Mouse (Mus musculus): ENCODE measurements around the gene Disp3.

Gene Disp3

DNA sequence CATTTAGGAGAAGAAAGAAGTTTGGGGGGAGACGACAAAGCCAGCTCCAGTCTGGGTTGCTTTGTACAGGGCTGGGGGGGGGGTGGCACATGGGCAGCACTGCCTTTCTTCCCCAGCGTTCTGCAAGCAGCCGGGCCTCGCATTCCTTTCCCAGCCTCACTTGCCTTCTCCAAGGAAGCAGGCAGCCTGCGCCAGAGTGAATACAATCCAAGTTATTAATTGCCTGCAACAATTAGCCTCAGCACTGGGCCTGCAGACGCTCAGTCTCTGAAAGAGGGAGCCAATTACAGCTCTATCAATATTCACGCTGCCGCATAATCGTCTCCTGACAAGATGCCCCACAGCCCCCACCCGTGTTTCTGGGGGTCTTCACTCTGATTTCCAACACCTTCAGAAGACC lies 4.1 kb upstream of the Disp3 start:
- no peak for DNase-seq (ENCODE audit: inconsistent age in 2 of 2, low spot score in 1 of 2)

DNA sequence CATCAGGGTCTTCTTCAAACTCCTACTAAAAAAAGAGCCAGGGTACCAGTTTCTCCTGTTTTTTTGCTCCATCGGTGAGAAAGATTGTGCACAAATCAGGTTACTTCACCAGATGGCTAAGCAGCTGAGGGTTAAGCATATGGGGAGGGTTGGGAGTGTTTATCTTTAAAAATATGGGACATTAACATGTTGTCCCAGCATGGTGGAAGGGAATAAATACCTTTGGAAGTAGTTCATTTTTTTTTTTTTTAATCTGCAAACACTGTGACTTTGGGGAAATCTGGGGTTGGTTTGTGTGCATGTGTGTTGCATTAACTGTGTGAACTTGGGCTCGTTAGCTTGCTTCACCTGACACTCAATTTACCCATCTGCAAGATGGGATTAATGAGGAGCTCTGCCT lies 3.3 kb upstream of the Disp3 start:
- no peak for DNase-seq (ENCODE audit: inconsistent age in 2 of 2, low spot score in 1 of 2)

DNA sequence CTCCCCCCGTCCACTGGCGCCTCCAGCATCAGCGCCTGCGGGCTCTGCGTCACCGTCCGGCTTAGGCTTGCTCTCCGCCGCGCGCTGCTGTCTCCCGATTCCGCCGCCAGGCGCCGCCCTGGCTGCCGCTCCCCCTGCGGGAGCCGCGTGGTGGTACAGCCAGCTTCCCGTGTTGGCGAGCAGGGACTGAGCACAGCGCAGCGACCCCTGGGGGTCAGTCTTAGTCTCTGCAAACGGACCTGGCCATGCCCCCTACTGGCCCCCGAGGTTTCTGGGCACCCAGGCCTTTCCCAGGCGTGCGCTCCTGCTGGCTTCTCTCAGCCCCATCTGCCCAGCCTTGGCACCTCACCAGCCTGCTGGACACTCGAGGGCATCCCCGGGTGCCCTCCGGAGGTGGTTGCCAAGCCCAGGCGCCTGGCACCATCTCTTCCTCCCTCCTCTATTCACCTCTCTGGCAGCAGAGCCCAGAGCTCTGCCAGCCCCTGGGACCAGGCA lies 337 bp upstream of the Disp3 start:
- DNase-seq (ENCODE audit: inconsistent age in 2 of 2, low spot score in 1 of 2): peak; percentile 89 to 95

DNA sequence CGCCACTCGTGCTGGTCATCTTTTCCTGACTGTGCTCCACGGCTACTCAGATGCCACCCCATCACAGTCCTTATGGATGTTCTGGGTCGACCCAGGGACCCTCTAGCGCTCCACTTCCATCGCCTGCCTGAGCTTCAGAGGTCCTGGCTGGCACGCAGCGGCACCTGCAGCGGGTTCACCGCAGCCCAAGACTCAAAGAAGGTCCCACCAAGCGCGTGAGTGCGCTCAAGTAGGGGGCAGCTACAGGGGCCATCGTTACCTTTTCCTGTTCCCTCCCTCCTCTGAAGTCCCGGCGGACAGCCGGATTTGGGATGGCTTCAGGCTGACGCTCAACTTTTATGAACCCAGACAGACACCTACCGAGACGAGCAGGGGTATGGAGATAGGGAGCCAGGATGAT lies 724 bp downstream of the Disp3 start:
- no peak for DNase-seq (ENCODE audit: inconsistent age in 2 of 2, low spot score in 1 of 2)

DNA sequence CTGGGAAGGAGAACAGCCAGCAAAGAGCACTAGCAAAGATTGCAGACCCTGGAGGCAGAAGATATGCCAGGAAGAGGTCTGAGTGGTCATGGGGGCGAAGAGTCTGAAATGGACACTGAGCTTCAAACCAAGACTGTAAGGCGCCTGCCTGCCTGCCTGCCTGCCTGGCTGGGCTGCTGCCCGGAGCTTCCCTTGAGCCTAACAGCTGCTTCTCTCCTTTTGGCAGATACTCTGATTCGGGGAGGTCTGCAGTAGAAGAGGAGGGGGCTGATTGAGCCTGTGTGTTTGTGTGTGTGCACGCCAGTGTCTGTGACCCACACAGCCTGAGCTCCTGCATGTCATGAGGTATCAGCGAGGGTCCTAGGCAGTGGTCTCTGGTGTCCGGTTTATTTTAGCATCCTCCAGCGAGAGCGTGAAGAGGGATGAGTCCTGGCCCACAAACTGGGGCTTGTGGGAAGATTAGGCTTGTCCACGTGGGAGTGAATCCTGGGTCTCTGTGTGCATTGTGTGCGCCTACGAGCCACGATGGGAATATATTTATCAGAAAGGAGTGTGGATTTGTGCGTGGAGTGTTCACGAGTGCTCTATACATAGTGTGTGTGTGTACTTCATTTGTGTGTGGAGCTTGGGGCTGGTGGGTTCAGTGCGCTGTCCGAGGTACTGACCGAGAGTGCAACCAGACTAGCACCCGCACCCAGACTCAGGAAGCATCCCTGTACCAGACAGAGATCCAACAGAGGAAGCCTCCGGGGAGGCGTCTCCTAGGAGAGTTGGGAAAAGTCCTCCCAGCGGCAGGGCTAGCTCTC lies 1.3 kb downstream of the Disp3 start:
- DNase-seq (ENCODE audit: inconsistent age in 2 of 2, low spot score in 1 of 2): peak; percentile 33 to 70

DNA sequence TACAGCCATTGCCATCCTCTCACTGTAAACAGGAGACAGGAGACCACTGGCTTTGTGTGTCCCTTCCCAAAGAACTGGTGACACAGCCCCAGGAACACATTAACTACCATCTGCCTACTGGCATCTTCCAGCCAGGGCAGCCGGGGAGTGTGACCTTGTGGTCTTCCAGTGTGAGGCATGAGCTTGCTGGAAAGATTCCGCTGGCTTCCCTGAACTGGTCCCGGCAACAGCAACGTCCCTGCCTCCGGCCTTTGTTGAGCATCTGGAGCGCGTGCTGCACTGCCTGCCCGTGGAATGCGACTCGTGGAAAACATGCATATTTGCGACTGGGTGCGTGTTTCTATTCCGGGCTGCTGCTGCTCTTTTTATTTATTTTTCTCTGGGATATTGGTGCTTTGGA lies 3.5 kb downstream of the Disp3 start:
- no peak for DNase-seq (ENCODE audit: inconsistent age in 2 of 2, low spot score in 1 of 2)

DNA sequence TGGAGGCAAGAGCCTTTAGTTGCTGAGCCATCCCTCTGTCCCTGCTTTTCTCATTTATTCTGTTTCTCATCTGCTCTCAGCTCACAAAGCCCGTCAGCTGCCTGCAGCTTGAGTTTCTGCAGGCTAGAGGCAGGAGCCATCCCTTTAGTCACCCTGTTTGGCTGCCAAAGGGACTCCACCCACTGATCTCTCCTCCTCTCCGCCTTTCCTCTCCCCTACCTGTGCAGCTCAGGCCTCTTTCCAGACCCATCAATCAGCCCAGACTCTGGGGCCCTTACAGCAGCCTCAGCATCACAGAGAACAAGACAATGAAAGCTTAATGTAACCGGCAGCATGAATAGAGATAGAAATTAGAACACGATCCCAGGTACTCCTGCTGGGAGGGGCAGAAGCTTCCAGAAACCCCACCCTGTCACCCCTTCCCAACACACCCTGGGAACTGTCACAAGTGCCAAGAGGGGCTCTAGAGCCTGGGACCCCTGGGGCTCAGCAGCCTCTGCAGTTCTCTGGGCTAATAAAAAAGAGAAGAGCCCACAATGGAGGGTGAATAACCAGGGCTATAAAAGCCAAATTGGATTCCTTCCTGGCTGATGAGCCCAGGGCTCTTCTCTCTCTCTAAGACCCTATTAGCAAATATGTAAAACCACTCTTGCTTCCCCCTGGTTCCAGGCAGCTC lies 10.8 kb downstream of the Disp3 start:
- DNase-seq (ENCODE audit: inconsistent age in 2 of 2, low spot score in 1 of 2): no peak

DNA sequence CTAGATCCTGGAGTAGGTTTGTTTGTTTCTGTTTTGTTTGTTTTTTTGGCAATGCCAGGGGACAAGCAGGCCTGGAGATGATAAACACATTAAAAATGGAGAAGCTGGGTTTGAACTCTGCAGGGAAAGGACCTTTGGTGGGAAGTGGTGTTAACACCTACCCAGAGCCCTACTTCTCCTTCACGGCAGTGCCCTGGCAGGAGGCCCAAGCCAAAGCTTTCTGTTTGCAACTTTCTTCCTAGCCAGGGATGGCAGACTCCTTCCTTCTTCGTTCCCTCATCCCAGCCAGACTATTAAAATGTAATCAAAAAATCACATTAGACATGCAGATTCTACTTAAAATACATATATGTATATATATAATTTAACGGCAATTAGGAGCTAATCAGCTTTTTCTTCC lies 13.1 kb downstream of the Disp3 start:
- no peak for DNase-seq (ENCODE audit: inconsistent age in 2 of 2, low spot score in 1 of 2)

DNA sequence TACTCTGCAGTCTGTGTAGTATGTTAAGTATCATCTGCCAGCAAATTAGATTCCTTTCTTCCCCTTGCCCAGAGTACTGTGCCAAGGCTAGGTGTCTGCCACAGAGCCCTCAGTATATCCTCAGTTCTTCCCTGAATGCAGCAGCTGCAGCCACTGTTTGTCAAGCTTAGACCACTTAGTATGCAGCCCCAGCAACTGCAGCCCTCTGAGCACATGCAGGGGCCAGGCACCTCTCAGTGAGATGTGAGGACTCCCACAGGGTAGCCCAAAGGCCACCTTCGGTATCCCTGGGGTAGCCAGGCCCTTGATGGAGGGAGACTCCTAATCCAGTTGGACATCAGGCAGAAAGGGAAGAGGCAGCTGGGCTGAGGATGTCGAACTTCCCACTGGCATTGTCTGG lies 14.5 kb downstream of the Disp3 start:
- DNase-seq (ENCODE audit: inconsistent age in 2 of 2, low spot score in 1 of 2): no peak

DNA sequence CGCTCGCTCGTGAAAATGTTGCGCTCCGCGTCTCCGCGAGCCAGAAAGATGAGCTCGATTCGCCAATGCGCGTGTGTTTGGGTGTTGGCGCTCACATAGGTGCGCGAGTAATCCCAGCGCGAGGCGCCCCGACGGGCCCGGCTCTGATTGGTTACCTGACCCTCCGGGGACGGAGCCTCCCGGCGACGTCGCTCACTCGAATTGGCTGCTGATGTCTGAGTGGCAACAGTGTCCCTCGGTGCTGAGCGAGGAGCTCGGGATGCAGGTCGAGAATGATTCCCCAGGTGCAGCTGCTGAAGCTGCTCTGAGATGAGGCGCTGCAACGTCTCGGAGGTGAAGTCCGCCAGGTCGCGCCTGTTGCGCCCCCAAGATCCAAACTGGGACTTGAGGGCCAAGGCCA lies 16.1 kb downstream of the Disp3 start:
- no peak for DNase-seq (ENCODE audit: inconsistent age in 2 of 2, low spot score in 1 of 2)

DNA sequence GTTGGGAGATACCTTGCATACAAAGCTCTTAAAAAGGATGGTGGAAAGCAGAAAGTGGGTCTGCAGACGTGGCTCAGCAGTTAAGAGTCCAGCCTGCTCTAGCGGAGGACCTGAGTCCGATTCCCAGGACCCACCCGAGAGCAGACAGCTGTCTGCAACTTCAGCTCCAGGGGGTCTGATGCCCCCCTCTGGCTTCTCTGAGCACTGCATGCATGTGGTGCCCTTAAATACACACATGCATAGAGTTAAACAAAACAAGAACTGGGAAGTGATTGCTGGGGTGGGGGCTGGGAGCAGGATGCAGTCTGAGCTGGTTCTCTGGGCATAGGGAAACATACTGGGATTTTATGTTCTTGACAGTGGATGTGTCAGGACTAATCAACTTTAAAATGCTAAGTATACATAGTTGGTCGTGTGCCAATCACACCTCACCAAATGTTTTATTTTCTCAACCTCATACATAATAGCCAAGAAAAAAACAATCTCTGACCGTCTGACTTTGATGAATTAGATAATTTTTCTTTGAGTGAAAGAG lies 20.7 kb downstream of the Disp3 start:
- no peak for DNase-seq (ENCODE audit: inconsistent age in 2 of 2, low spot score in 1 of 2)

DNA sequence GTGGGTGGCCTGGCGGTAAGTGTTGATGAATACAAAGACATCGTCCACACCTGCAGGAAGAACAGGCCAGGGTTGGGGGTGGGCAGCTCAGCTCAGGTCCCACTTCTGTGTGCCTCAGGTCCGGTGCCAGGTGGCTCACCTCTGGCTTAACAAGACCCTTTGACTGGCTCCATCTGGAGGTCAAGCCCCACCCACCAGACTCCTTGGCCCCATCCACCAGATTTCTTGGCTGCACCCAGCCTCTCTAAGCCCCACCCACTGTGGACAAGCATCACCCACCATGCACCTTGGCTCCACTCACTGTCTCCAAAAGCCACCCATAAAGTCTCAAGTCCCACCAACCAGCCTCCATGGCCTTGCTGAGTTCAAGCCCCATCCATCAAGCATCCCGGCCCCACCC lies 27.8 kb downstream of the Disp3 start:
- no peak for DNase-seq (ENCODE audit: inconsistent age in 2 of 2, low spot score in 1 of 2)

DNA sequence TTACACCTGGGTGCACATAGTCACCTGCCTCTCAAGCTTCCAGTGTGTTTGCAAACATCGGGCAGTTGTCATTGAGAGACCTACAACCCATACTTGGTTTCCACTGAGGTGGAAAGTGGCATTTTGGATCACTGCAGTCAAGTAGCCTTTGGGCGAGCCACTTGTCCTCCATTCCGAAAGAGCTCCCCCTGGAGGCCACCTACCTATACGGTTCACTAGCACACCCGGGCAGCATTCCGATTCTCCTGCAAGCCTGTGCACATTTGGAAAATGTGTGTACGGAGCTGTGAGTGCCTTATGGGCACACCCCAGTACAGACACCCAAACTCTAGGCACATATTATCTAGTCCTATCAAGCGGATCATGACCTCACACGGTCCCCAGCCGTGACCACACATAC lies 38.4 kb downstream of the Disp3 start:
- no peak for DNase-seq (ENCODE audit: inconsistent age in 2 of 2, low spot score in 1 of 2)

DNA sequence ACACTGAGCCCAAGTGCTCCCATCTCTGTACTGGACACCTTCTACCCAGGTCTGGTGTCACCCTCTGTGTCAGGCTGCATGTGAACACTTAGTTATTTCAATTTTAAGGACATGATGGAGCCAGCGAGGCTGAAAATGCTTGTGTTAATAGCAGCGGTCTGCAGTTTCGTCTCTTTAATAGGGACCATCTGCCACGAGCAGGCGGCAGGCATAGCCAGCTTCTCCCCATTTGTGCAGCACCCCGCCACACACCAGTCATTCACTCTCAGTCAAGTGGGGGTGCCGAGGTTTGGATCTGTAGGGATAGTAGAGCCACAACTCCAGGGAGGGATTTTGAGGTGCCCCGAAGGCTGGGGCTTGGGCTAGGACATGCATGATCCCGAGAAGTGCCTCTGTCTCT lies 47.4 kb downstream of the Disp3 start:
- no peak for DNase-seq (ENCODE audit: inconsistent age in 2 of 2, low spot score in 1 of 2)

DNA sequence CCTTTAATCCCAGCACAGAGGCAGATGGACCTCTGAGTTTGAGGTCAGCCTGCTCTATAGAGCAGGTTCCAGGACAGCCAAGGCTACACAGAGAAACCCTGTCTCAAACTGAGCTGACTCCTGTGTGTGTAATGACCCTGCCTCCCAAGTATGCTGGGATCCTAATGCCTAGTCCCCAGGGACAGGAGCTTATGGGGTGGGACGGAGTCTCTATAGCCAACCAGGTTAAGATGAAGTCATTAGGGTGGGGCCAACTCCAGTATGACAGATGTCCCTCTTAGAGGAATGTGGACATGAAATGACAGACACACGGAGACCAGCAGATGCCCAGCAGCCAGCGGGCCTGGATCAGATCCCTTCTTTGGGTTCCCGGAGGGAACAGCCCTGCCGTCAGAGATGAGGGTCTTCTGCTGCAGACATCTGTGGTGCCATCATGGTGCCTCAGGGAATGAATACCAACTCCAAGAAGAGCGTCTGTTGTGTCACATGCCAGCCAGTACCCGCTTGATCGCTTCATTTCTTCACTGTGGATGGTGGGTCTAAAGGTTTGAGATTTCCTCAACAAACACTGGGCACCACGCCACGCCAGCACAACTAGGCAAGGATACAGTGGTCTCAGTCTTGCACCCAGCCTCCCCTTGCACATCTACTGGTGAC lies 48.2 kb downstream of the Disp3 start:
- no peak for DNase-seq (ENCODE audit: inconsistent age in 2 of 2, low spot score in 1 of 2)

DNA sequence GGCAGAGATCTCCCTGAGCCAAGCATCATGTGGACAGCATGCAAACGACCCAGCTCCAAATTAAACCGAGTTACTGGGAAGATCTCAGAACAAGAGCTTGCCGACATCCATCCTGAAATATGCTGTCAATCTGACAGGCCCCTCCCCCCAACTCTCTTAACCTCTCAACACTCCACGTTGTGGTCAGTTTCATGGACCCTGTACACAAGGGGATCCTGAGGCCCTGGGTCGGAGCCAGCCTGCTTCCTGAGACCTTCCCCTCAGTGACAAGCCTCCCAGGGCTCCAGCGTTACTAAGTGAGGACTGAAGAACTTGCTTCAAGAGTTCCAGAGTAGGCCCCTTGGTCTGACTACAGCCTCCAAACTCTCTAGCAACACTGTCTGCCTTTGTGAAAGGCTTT lies 48.8 kb downstream of the Disp3 start:
- no peak for DNase-seq (ENCODE audit: inconsistent age in 2 of 2, low spot score in 1 of 2)

DNA sequence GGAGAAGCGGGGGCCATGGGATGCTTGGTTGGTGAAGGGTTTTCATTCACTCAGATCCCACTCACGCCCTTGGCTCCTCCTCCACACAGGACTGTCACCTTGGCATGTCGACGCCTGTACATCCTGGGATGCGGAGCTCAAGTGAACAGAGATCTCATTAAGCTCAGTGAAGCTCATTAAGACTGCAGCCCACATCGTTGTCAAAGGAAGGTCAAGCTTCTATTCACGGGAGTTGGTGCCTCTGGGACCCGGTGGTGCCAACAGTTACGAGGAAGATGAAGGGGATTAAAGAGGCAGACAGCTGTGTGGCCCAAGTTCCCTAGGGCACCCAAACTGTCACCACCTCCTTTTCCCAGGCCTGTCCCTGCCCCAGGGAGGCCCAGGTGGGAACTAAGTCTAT lies 49.5 kb downstream of the Disp3 start:
- no peak for DNase-seq (ENCODE audit: inconsistent age in 2 of 2, low spot score in 1 of 2)

DNA sequence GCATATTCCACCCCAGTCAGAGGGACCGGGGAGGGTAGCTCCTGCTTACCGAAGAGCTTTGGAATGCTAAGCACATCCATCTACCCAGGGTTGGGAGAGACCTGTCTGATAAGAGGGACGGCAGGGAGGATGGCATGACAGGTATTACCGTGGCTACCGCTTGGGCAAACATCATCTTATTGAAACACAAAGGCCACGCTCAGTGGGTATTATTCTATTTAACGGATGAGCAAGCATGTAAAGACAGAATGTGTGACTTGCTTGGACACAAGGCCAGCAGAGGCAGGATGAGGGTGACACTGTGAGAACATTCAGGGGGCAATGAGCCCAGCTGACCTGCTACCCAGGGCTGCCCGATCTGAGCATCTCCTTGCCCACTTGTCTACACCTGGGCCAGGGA lies 51.1 kb downstream of the Disp3 start:
- no peak for DNase-seq (ENCODE audit: inconsistent age in 2 of 2, low spot score in 1 of 2)

DNA sequence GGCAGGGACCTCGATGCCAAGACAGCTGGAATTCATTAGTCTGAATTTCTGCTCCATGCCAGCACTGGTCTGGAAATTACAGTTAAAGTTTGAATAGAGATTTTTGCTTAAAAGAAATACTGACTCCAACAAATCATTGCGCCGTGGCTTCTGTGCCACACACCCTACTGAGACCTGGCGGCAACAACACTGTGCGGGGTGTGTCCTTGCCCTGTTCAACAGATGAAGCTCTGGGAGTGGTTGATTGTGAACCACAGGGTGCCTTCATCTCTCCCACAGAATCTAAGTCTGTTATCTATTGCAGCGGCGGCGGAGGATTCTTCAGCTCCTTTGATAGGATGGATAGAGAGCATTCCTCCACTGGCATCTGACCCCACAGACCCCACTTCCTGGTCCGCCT lies 54.7 kb downstream of the Disp3 start:
- DNase-seq (ENCODE audit: inconsistent age in 2 of 2, low spot score in 1 of 2): no peak

DNA sequence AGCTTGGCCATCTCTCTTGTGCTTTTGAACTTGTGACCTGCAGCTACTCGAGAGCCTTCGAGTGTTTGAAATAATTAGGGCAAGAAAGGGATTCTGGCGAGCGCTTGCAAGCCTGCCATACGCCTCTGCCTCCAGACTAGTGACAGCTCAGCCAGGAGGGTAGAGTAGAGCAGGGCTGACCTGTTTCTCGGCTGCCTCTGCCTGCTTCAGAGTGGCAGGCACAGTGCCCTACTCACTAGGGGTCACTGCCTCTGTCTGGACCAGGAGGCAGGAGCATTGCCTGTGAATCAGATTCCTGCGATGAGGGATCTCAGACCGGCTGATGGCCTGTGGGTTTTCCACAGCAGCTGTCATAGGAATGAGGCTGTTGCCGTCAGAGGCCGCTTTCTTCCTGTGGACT lies 55.1 kb downstream of the Disp3 start:
- no peak for DNase-seq (ENCODE audit: inconsistent age in 2 of 2, low spot score in 1 of 2)

DNA sequence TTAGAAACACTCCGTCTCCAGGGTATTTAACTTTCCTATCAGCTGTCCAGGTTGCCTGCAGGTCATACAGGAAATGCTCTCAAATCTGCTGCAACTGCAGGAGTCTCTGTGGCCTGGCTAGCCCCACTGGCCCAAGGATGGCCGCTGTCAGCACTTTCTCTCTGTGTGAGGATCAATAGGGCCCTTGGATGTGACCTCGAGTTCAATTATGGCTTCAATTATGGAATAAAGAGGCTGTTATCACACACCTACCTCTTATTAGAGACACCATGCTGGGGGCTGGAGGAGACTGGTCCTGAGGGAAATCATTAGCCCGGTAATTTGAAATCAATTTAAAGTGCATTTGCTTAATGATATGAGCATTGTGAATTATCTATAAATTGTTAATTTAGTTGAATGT lies 55.6 kb downstream of the Disp3 start:
- DNase-seq (ENCODE audit: inconsistent age in 2 of 2, low spot score in 1 of 2): no peak

DNA sequence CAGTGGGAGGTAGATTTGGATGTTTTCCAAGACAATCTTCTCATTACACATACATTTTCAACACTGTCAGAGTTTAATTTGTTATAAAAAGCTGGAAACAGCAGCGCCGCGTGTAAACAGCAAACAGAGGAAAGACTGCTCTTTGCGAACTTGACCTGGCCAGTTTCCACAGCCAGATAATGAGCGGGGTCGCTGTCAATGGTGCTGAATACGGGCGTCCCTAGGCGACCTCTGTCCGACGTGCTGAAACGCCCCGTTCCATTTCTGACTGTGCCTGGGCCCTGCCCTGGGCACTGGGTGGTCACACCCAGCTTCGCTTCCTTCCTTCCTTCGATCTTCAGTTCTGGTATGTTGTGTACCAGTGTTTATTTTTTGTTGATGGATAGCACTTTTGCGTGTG lies 58.1 kb downstream of the Disp3 start:
- DNase-seq (ENCODE audit: inconsistent age in 2 of 2, low spot score in 1 of 2): peak; percentile 47 to 81

Data from adrenal gland, adult (tissue).